Mouse (Mus musculus) small intestine, adult 10 weeks (tissue): Measurements from ENCODE around the gene C730034F03Rik. TPM values are rescaled to one million over a fixed set of nuclear protein-coding genes. Genes with fewer than 3 reads are reported as not detected.

Experiments
- polyA plus RNA-seq: library from polyadenylated mRNA; stranded (reverse); fragments of 350-450 nt; fragmentation: Illumina TruSeq; extraction: RNeasy Lipid Tissue Mini Kit (QIAGEN cat#74804); gene quantifications from one replicate; pipeline ENCODE4 v1.2.3, GENCODE M21; 2014; ENCODE audit warnings: low replicate concordance

Gene C730034F03Rik
- 3.6 TPM for polyA plus RNA-seq

GRCm38 (mm10) chr15:89429352-89430221 lies at the start of gene C730034F03Rik, which contains the start of the genes Gm44502 and Chkb:
Gene C730034F03Rik (plus strand): TSS chr15:89429589.
Gene Gm44502 (minus strand): TSS chr15:89429696.
Gene Chkb (minus strand): TSS chr15:89429908.

GRCm38 (mm10) chr15:89384617-89385016 lies 44.8 kb upstream of the C730034F03Rik start, which contains the start of gene Klhdc7b:
Gene Klhdc7b (plus strand): TSS chr15:89384917.

GRCm38 (mm10) chr15:89410118-89410517 lies 19.3 kb upstream of the C730034F03Rik start, which contains the start of gene Syce3:
Gene Syce3 (minus strand): TSS chr15:89410503.

GRCm38 (mm10) chr15:89425711-89426121 lies 3.7 kb upstream of the C730034F03Rik start, which contains the start of gene Cpt1b:
Gene Cpt1b (minus strand): TSS chr15:89425863.

GRCm38 (mm10) chr15:89453865-89454478 lies 24.6 kb downstream of the C730034F03Rik start, which contains the start of gene Mapk8ip2:
Gene Mapk8ip2 (plus strand): TSS chr15:89453913.

GRCm38 (mm10) chr15:89477091-89477491 lies 47.7 kb downstream of the C730034F03Rik start, which contains the start of gene Arsa:
Gene Arsa (minus strand): TSS chr15:89477425.

Other genes starting within 250 kb of the C730034F03Rik start
- gene Plxnb2, start 248.8 kb upstream of the C730034F03Rik start, polyA plus RNA-seq = 3.4 TPM
- gene Dennd6b, start 233.1 kb upstream of the C730034F03Rik start, polyA plus RNA-seq = 0.11 TPM
- 6.9 TPM for gene Ppp6r2, start 218.0 kb upstream of the C730034F03Rik start, polyA plus RNA-seq
- gene Sbf1, start 114.3 kb upstream of the C730034F03Rik start, polyA plus RNA-seq = 1.7 TPM
- not detected for gene Adm2, start 106.9 kb upstream of the C730034F03Rik start, polyA plus RNA-seq
- not detected for gene Miox, start 95.2 kb upstream of the C730034F03Rik start, polyA plus RNA-seq
- not detected for gene Lmf2, start 73.9 kb upstream of the C730034F03Rik start, polyA plus RNA-seq
- gene Ncaph2, start 73.9 kb upstream of the C730034F03Rik start, polyA plus RNA-seq = 4.1 TPM
- gene Sco2, start 55.7 kb upstream of the C730034F03Rik start, polyA plus RNA-seq = 0.37 TPM
- not detected for gene Tymp, start 52.5 kb upstream of the C730034F03Rik start, polyA plus RNA-seq
- not detected for gene Odf3b, start 50.3 kb upstream of the C730034F03Rik start, polyA plus RNA-seq
- gene Klhdc7b, start 44.7 kb upstream of the C730034F03Rik start, polyA plus RNA-seq = not detected
- gene Syce3, start 19.1 kb upstream of the C730034F03Rik start, polyA plus RNA-seq = not detected
- gene Cpt1b, start 3.7 kb upstream of the C730034F03Rik start, polyA plus RNA-seq = 0.52 TPM
- not detected for gene Gm44502, start 107 bp downstream of the C730034F03Rik start, polyA plus RNA-seq
- gene Chkb, start 319 bp downstream of the C730034F03Rik start, polyA plus RNA-seq = 125 TPM
- 0.30 TPM for gene Mapk8ip2, start 24.3 kb downstream of the C730034F03Rik start, polyA plus RNA-seq
- gene Arsa, start 47.8 kb downstream of the C730034F03Rik start, polyA plus RNA-seq = 2.8 TPM
- gene Shank3, start 70.0 kb downstream of the C730034F03Rik start, polyA plus RNA-seq = 0.71 TPM
- not detected for gene Acr, start 138.7 kb downstream of the C730034F03Rik start, polyA plus RNA-seq
- 1.2 TPM for gene Rabl2, start 162.3 kb downstream of the C730034F03Rik start, polyA plus RNA-seq